Mouse (Mus musculus): Measurements from ENCODE around the gene Sox10. TPM values are rescaled to one million over a fixed set of nuclear protein-coding genes. Genes with fewer than 3 reads are reported as not detected.

Sox10 gene
- polyA plus RNA-seq, 1 experiment from 2014 or later: 2.8 TPM

DNA sequence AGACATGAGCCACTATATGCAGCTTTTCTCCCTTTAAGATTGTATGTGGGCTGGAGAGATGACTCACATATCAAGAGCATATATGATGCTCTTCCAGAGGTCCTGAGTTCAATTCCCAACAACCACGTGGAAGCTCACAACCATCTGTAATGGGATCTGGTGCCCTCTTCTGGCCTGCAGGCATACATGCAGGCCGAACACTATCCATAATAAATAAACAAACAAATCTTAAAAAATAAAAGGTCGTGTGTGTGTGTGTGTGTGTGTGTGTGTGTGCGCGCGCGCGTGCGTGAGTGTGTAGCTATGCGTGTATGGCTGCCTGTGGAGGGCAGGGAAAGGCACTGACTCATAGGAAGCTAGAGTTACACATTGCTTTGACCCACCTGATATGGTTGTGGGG, 25.4 kb downstream of the Sox10 start:
- 0 out of 2 replicates have a peak, but pooled peaks cover 3% of the 10 kb centered on the region for H3K4me1 ChIP-seq (replicated peaks; ENCODE audit: control insufficient read depth, insufficient read depth, low read length)
- no peaks in the 10 kb centered on the region for H3K9me3 ChIP-seq (ENCODE audit: control insufficient read depth)
- no peak overlapping the region for H3K27ac ChIP-seq (ENCODE audit: low read depth, low read length)
- no peaks in the 10 kb centered on the region for H3K27me3 ChIP-seq (replicated peaks; ENCODE audit: control insufficient read depth, insufficient read depth, low read length)
- peaks cover 7% of the 10 kb centered on the region for H3K36me3 ChIP-seq (ENCODE audit: control insufficient read depth, insufficient read depth)
- peak; percentile 75 for TF ChIP-seq CTCF (IDR thresholded peaks at IDR 0.05; ENCODE audit: low read depth)
- WGBS: 57% methylated on average over 10 of the region's 10 CpGs
- no peak overlapping the region for H3K9ac ChIP-seq (ENCODE audit: low read depth, low read length)
- H3K4me3 ChIP-seq (ENCODE audit: low read depth, low read length): no peak overlapping the region
- ATAC-seq: no peak
- H3K4me2 ChIP-seq (replicated peaks; ENCODE audit: low read depth): no peak overlapping the region

DNA sequence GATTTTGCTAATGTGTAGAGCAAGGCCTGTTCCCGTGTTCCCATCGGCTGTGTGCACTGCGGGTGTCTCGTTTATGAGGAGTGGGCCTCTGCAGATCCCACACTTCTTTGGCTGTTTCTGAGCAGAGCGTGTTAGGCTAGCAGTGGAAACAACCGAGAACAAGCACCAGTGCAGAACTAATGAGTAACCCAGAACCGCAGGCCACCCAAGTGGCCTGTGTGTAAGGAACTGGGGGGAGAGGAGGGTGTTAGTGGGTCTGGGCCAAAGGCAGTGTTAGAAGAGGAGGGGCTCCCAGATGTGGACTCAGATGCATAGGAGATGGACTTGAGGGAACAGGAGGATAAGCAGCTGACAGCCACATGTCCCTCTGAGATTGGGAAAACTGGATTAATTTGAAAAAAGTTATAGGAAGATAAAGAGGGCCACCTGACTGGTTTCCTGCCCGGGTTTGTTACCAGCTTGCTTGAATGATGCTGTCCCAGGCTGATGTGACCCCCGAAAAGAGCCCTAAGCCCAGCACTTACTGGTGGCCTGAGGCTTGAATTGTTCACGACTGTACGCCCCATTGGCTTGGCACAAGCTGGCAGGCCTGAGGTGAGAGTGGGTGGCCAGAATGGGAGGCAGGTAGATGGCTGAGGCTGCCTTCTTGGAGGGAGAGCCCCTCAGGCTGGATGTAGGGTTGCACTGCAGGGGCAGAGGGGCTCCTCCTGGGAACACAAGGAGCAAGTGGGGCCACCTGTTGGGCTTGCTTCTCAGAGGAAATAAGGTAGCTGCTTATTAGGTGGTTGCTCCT, 29.1 kb downstream of the Sox10 start:
- Histone ChIP-seq H3K4me1 (replicated peaks; ENCODE audit: control insufficient read depth, insufficient read depth, low read length) (0 out of 2 replicates have a peak, but pooled peaks cover 3% of the 10 kb centered on the region), H3K27ac (ENCODE audit: low read depth, low read length) (no peak overlapping the region), H3K9ac (ENCODE audit: low read depth, low read length) (no peak overlapping the region), H3K36me3 (ENCODE audit: control insufficient read depth, insufficient read depth) (peaks cover 27% of the 10 kb centered on the region), H3K4me3 (ENCODE audit: low read depth, low read length) (no peak overlapping the region), H3K4me2 (replicated peaks; ENCODE audit: low read depth) (no peak overlapping the region), H3K27me3 (replicated peaks; ENCODE audit: control insufficient read depth, insufficient read depth, low read length) (no peaks in the 10 kb centered on the region), H3K9me3 (ENCODE audit: control insufficient read depth) (no peaks in the 10 kb centered on the region)
- ATAC-seq: no peak
- WGBS: 70% methylated on average over 11 of the region's 11 CpGs
- TF ChIP-seq CTCF (IDR thresholded peaks at IDR 0.05; ENCODE audit: low read depth): no peak

DNA sequence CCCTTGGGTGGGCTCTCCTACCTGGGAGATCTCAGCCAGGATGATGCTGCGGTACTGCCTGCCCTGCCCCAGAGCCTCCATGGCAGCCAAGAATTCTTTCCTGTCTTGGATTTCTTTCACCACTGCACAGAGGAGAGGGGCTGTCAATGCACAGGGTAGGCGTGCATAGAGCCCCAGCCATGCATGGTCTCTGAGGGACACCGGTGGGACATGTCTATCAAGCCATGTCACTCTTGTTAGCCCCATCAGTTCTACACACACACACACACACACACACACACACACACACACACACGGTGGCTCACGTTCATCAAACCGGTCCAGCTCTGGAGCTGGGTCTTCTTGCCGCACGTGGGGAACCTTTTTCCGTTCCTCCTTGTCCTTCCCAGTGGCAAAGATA, 29.7 kb downstream of the Sox10 start:
- Histone ChIP-seq H3K9me3 (ENCODE audit: control insufficient read depth) (no peaks in the 10 kb centered on the region), H3K36me3 (ENCODE audit: control insufficient read depth, insufficient read depth) (peaks cover 33% of the 10 kb centered on the region), H3K27me3 (replicated peaks; ENCODE audit: control insufficient read depth, insufficient read depth, low read length) (no peaks in the 10 kb centered on the region), H3K4me2 (replicated peaks; ENCODE audit: low read depth) (no peak overlapping the region), H3K4me1 (replicated peaks; ENCODE audit: control insufficient read depth, insufficient read depth, low read length) (no peaks in the 10 kb centered on the region), H3K27ac (ENCODE audit: low read depth, low read length) (no peak overlapping the region), H3K9ac (ENCODE audit: low read depth, low read length) (no peak overlapping the region), H3K4me3 (ENCODE audit: low read depth, low read length) (no peak overlapping the region)
- no peak for ATAC-seq
- no peak for TF ChIP-seq CTCF (IDR thresholded peaks at IDR 0.05; ENCODE audit: low read depth)
- 73% methylated on average over 9 of the region's 9 CpGs for WGBS

DNA sequence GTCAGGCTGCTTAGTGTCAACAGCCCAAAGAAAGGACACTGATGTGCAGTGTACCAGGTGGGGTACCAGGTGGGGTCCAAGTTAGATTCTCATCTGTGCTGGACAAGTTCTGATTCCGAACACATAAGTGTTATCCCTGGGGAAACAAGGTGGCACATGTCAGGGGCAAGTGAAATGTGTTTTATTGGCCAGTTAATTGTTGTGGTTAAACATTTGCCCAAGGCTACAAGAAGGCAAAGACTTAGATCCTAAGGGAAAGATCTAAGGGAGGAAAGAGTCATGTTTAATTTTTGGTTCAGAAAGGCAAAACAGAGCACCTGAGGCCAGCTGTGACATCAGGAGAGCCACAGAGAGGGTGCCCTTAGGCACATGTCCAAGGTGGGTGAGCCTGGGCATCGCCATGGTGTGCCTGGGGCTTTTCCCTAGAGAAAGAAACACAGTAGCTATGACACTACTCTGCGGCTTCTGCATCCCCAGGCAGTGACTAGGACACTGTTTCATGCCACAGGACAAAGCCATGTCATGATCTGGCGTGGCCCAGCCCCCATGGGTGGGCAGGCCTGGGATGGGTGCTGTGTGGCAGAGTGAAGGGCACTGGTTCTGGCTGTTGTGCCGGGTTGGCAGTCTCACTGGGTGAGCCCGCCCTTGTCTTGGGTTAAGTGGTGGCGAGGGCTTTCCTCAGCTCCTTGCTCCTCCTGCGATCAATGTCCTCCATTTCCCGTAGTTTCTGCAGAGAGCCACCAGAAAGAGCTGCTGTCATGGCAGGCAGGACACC, 30.4 kb downstream of the Sox10 start:
- Histone ChIP-seq H3K9me3 (ENCODE audit: control insufficient read depth) (no peaks in the 10 kb centered on the region), H3K9ac (ENCODE audit: low read depth, low read length) (no peak overlapping the region), H3K36me3 (ENCODE audit: control insufficient read depth, insufficient read depth) (peaks cover 40% of the 10 kb centered on the region), H3K27me3 (replicated peaks; ENCODE audit: control insufficient read depth, insufficient read depth, low read length) (no peaks in the 10 kb centered on the region), H3K27ac (ENCODE audit: low read depth, low read length) (no peak overlapping the region), H3K4me1 (replicated peaks; ENCODE audit: control insufficient read depth, insufficient read depth, low read length) (no peaks in the 10 kb centered on the region), H3K4me3 (ENCODE audit: low read depth, low read length) (no peak overlapping the region), H3K4me2 (replicated peaks; ENCODE audit: low read depth) (no peak overlapping the region)
- TF ChIP-seq CTCF (IDR thresholded peaks at IDR 0.05; ENCODE audit: low read depth): no peak
- 85% methylated on average over 9 of the region's 9 CpGs for WGBS
- no peak for ATAC-seq

DNA sequence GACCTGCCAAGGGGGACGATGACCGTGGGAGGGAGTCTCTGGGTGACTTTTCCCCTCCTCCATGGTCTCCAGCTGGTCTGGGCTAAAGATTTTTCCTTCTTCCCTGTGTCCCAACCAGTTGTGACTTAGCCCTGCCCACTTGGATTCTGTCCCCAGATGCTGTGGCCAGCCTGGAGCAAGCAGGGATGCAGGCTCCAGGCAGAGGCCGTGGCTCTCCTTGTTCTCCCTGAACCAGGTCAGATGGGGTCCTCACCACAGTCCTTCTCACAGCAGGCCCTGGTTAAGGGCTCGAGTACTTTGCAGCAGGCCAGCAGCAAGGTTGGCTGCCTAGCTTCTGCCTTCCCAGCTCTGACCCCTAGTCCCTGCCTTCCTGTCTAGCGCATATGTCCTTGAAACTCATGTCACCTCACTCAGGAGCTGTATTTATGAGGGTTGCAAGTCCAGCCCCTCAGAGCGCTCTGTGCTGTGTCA, 31.8 kb downstream of the Sox10 start:
- H3K36me3 ChIP-seq (ENCODE audit: control insufficient read depth, insufficient read depth): peaks cover 48% of the 10 kb centered on the region
- no peaks in the 10 kb centered on the region for H3K4me1 ChIP-seq (replicated peaks; ENCODE audit: control insufficient read depth, insufficient read depth, low read length)
- no peaks in the 10 kb centered on the region for H3K27me3 ChIP-seq (replicated peaks; ENCODE audit: control insufficient read depth, insufficient read depth, low read length)
- no peak overlapping the region for H3K4me2 ChIP-seq (replicated peaks; ENCODE audit: low read depth)
- ATAC-seq: no peak
- H3K9ac ChIP-seq (ENCODE audit: low read depth, low read length): no peak overlapping the region
- H3K9me3 ChIP-seq (ENCODE audit: control insufficient read depth): no peaks in the 10 kb centered on the region
- TF ChIP-seq CTCF (IDR thresholded peaks at IDR 0.05; ENCODE audit: low read depth): no peak
- no peak overlapping the region for H3K27ac ChIP-seq (ENCODE audit: low read depth, low read length)
- H3K4me3 ChIP-seq (ENCODE audit: low read depth, low read length): no peak overlapping the region
- WGBS: 77% methylated on average over 6 of the region's 6 CpGs

DNA sequence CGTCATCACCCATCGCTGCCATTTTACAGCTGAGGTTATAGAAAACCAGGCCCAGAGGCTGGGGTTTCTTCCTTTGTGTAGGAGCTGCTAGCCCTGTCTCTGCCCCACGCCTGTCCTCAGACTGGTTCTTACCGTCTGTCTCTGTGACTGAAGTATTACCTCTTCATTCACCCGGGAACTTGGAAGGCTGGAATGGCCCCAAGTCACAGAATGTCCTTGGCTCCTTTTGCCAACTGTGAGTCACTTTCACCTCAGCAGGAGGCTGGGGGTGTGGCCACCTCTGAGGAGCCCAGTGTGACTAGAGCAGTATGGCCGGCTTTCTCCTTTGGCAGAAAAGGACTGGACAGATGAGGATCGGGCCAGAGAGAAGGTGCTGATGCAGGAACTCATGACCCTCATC, 33.6 kb downstream of the Sox10 start:
- no peaks in the 10 kb centered on the region for H3K9me3 ChIP-seq (ENCODE audit: control insufficient read depth)
- no peak overlapping the region for H3K4me3 ChIP-seq (ENCODE audit: low read depth, low read length)
- H3K27me3 ChIP-seq (replicated peaks; ENCODE audit: control insufficient read depth, insufficient read depth, low read length): no peaks in the 10 kb centered on the region
- 67% methylated on average over 7 of the region's 7 CpGs for WGBS
- H3K4me1 ChIP-seq (replicated peaks; ENCODE audit: control insufficient read depth, insufficient read depth, low read length): no peaks in the 10 kb centered on the region
- no peak overlapping the region for H3K9ac ChIP-seq (ENCODE audit: low read depth, low read length)
- ATAC-seq: no peak
- no peak overlapping the region for H3K4me2 ChIP-seq (replicated peaks; ENCODE audit: low read depth)
- no peak for TF ChIP-seq CTCF (IDR thresholded peaks at IDR 0.05; ENCODE audit: low read depth)
- H3K36me3 ChIP-seq (ENCODE audit: control insufficient read depth, insufficient read depth): peaks cover 66% of the 10 kb centered on the region
- no peak overlapping the region for H3K27ac ChIP-seq (ENCODE audit: low read depth, low read length)

Measured in intestine, postnatal 0 days (tissue).